Mouse (Mus musculus): ENCODE results near the gene Spaca3. TPM values are rescaled to one million over a fixed set of nuclear protein-coding genes. Genes with fewer than 3 reads are reported as not detected.

Spaca3 gene
- total and polyA plus RNA-seq, 3 experiments = not detected

DNA sequence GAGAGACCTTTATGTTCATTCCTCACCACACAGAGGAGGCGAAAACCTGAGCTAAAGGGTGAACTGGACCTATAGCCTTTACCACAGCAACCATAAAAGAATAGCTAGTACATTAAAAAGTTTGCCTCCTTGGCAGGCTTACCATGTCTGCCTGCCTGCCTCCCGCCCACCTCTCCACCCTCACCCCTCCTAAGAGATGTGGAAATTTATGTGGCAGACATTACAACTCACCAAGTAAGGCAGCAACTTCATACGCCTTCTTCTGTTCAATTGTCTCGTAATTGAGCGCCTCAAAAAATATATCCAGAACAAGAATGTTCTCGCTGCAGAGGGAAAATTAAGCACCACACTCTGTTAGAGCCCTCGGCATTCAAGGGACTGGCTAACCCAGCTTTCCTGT, 28.2 kb downstream of the Spaca3 start:
- Histone ChIP-seq H3K27ac (ENCODE audit: insufficient read depth, low read depth) (no peak overlapping the region), H3K79me2 (replicated peaks; ENCODE audit: control insufficient read depth, extremely low read depth, insufficient read depth, poor library complexity, severe bottlenecking) (no peaks in the 10 kb centered on the region), H3K4me1 (ENCODE audit: control insufficient read depth in 1 of 2, insufficient read depth in 2 of 2) (0 out of 4 replicates have a peak, but pooled peaks cover 0 to 3% of the 10 kb centered on the region in 2 experiments), H3K9ac (ENCODE audit: insufficient read depth, low read depth) (no peak overlapping the region), H3K36me3 (replicated peaks in 1 of 2; ENCODE audit: control insufficient read depth in 1 of 2, insufficient read depth in 1 of 2, low read length in 1 of 2) (no peaks in the 10 kb centered on the region), H3K4me2 (ENCODE audit: insufficient read depth, low read depth, poor library complexity, severe bottlenecking) (no peak overlapping the region), H3K9me3 (replicated peaks; ENCODE audit: low read length) (no peaks in the 10 kb centered on the region), H3K4me3 (replicated peaks in 1 of 3; ENCODE audit: low read depth in 2 of 3, low read length in 2 of 3, poor library complexity in 1 of 3) (no peak overlapping the region), H3K27me3 (replicated peaks) (peaks cover 97% of the 10 kb centered on the region)
- TF ChIP-seq MEF2A (IDR thresholded peaks at IDR 0.05; ENCODE audit: borderline replicate concordance, low read depth, low read length) (no peak), EP300 (IDR thresholded peaks at IDR 0.05; ENCODE audit: low read length) (no peak), MAFK (IDR thresholded peaks at IDR 0.05; ENCODE audit: insufficient replicate concordance, low read length) (no peak), NRF1 (IDR thresholded peaks at IDR 0.05; ENCODE audit: low read depth, low read length) (no peak), UBTF (IDR thresholded peaks at IDR 0.05; ENCODE audit: low read depth, low read length) (no peak), POLR2AphosphoS2 (IDR thresholded peaks at IDR 0.05; ENCODE audit: low read depth, low read length) (no peak), JUND (conservative IDR thresholded peaks at IDR 0.05; ENCODE audit: low read depth, low read length) (no peak), HCFC1 (IDR thresholded peaks at IDR 0.05; ENCODE audit: low read depth, low read length) (no peak)
- in situ Hi-C loops (cut with MboI; ENCODE audit: low pct_ligation_motif_present, low pct_unique_long_range_greater_than_20kb, low sequenced_read_pairs) (no loop called here), dilution Hi-C loops (cut with MboI; ENCODE audit: extremely low pct_ligation_motif_present, extremely low pct_unique_long_range_greater_than_20kb, low sequenced_read_pairs) (no loop called here)
- DNase-seq (ENCODE audit: extremely low read depth) = no peak

- H3K4me3 ChIP-seq (replicated peaks in 1 of 3; ENCODE audit: low read depth in 2 of 3, low read length in 2 of 3, poor library complexity in 1 of 3) = no peak overlapping the region
- H3K79me2 ChIP-seq (replicated peaks; ENCODE audit: control insufficient read depth, extremely low read depth, insufficient read depth, poor library complexity, severe bottlenecking) = no peaks in the 10 kb centered on the region
- H3K27ac ChIP-seq (ENCODE audit: insufficient read depth, low read depth) = no peak overlapping the region
- no peak for DNase-seq (ENCODE audit: extremely low read depth)
- no peaks in the 10 kb centered on the region for H3K9me3 ChIP-seq (replicated peaks; ENCODE audit: low read length)
- in situ Hi-C loops (cut with MboI; ENCODE audit: low pct_ligation_motif_present, low pct_unique_long_range_greater_than_20kb, low sequenced_read_pairs) = no loop called here
- H3K9ac ChIP-seq (ENCODE audit: insufficient read depth, low read depth) = no peak overlapping the region
- H3K4me1 ChIP-seq (ENCODE audit: control insufficient read depth in 1 of 2, insufficient read depth in 2 of 2) = 0 out of 4 replicates have a peak, but pooled peaks cover 0 to 3% of the 10 kb centered on the region in 2 experiments
- H3K36me3 ChIP-seq (replicated peaks in 1 of 2; ENCODE audit: control insufficient read depth in 1 of 2, insufficient read depth in 1 of 2, low read length in 1 of 2) = no peaks in the 10 kb centered on the region
- peaks cover 97% of the 10 kb centered on the region for H3K27me3 ChIP-seq (replicated peaks)
- no peak overlapping the region for H3K4me2 ChIP-seq (ENCODE audit: insufficient read depth, low read depth, poor library complexity, severe bottlenecking)
- TF ChIP-seq EP300 (IDR thresholded peaks at IDR 0.05; ENCODE audit: low read length) (no peak), MYC (IDR thresholded peaks at IDR 0.05; ENCODE audit: low read depth, low read length) (no peak), ZC3H11A (IDR thresholded peaks at IDR 0.05; ENCODE audit: low read depth, low read length) (no peak), ZMIZ1 (IDR thresholded peaks at IDR 0.05; ENCODE audit: low read depth, low read length) (no peak), MAX (IDR thresholded peaks at IDR 0.05; ENCODE audit: low read length) (no peak), MAZ (IDR thresholded peaks at IDR 0.05; ENCODE audit: low read depth, low read length) (no peak), MXI1 (IDR thresholded peaks at IDR 0.05; ENCODE audit: low read depth, low read length) (no peak)
- dilution Hi-C loops (cut with MboI; ENCODE audit: extremely low pct_ligation_motif_present, extremely low pct_unique_long_range_greater_than_20kb, low sequenced_read_pairs) = no loop called here
These were observed 28.9 kb downstream of the Spaca3 start for GRCm38 (mm10) chr11:80887021-80887420.

All from CH12.LX (cell line).